Mouse (Mus musculus) lung, adult 2 months (tissue): ENCODE data around the gene Mecp2. TPM values are rescaled to one million over a fixed set of nuclear protein-coding genes. Genes with fewer than 3 reads are reported as not detected.

Experiments used
- DNase-seq: peaks from one replicate; pipeline ENCODE4 v3.0.0; 2022
- H3K4me1 ChIP-seq: fragments of 200-500 bp; 2 replicates; pipeline ENCODE4 v1.6.1; 2011; ENCODE audit warnings: low read length; ENCODE audit not compliant: control insufficient read depth, insufficient read depth
- H3K4me3 ChIP-seq: fragments of 200-500 bp; replicated peaks from 2 replicates; pipeline ENCODE3; 2011; ENCODE audit warnings: low read depth, mild to moderate bottlenecking, control low read depth, low read length; ENCODE audit errors: extremely low read depth
- CTCF ChIP-seq: fragments of 200-500 bp; IDR thresholded peaks from 2 replicates; pipeline ENCODE4 v1.5.1; 2011; ENCODE audit warnings: mild to moderate bottlenecking, low read length, control low read depth; ENCODE audit not compliant: insufficient read depth
- POLR2A ChIP-seq: fragments of 200-500 bp; IDR thresholded peaks from 2 replicates; pipeline ENCODE4 v1.6.1; 2011; ENCODE audit warnings: low read depth, mild to moderate bottlenecking, control low read depth, low read length, borderline replicate concordance; ENCODE audit errors: extremely low read depth
- WGBS: fragments of 180-500 bp; shearing (Covaris S2); methylation state at CpG from one replicate; pipeline ENCODE4 v1.1.7; 2018; 5-methylcytosine and 5-hydroxymethylcytosine counted together
- polyA plus RNA-seq: library from polyadenylated mRNA; depleted of rRNA; stranded (reverse); fragments of >200 nt; gene quantifications from 2 replicates; pipeline ENCODE4 v1.2.3, GENCODE M21; 2012

Mecp2 gene
- polyA plus RNA-seq, 1 experiment = 6.8 TPM

GRCm38 (mm10) chrX:74095130-74095529 lies 40.0 kb downstream of the Mecp2 start:
- no peak for TF ChIP-seq POLR2A
- TF ChIP-seq CTCF = no peak
- no peak overlapping the region for H3K4me3 ChIP-seq
- DNase-seq = no peak
- WGBS = 62% methylated on average over 1 of the region's 1 CpGs
- no peaks in the 10 kb centered on the region for H3K4me1 ChIP-seq

GRCm38 (mm10) chrX:74085601-74086038 lies 49.5 kb downstream of the Mecp2 start:
- DNase-seq = peak; percentile 92
- Histone ChIP-seq H3K4me3 (peak overlapping the region; percentile 98), H3K4me1 (peaks cover 6% of the 10 kb centered on the region)
- WGBS = 17% methylated on average over 27 of the region's 27 CpGs
- TF ChIP-seq POLR2A (no peak), CTCF (no peak)

- WGBS = 22% methylated on average over 52 of the region's 56 CpGs
- TF ChIP-seq CTCF (no peak), POLR2A (peak; percentile 66)
- peak; percentile 68 for DNase-seq
- peaks cover 6% of the 10 kb centered on the region for H3K4me1 ChIP-seq
- H3K4me3 ChIP-seq = peak overlapping the region; percentile 98
Measured at GRCm38 (mm10) chrX:74084946-74085498, 50.1 kb downstream of the Mecp2 start.

GRCm38 (mm10) chrX:74084276-74084837 lies 50.8 kb downstream of the Mecp2 start:
- TF ChIP-seq CTCF = no peak
- no peak for TF ChIP-seq POLR2A
- WGBS = 37% methylated on average over 17 of the region's 17 CpGs
- Histone ChIP-seq H3K4me3 (peak overlapping the region; percentile 98), H3K4me1 (peaks cover 6% of the 10 kb centered on the region)
- peak; percentile 9 for DNase-seq

GRCm38 (mm10) chrX:74070794-74071193 lies 64.4 kb downstream of the Mecp2 start:
- TF ChIP-seq POLR2A = no peak
- TF ChIP-seq CTCF = no peak
- Histone ChIP-seq H3K4me3 (no peak overlapping the region), H3K4me1 (no peaks in the 10 kb centered on the region)
- no peak for DNase-seq

GRCm38 (mm10) chrX:74067891-74068290 lies 67.3 kb downstream of the Mecp2 start:
- WGBS = 58% methylated on average over 9 of the region's 9 CpGs
- no peak for DNase-seq
- H3K4me3 ChIP-seq = no peak overlapping the region
- no peaks in the 10 kb centered on the region for H3K4me1 ChIP-seq
- TF ChIP-seq CTCF = no peak

GRCm38 (mm10) chrX:74045107-74045506 lies 90.1 kb downstream of the Mecp2 start:
- DNase-seq = no peak
- Histone ChIP-seq H3K4me3 (no peak overlapping the region), H3K4me1 (peaks cover 3% of the 10 kb centered on the region; the same call in 1 of the 2 replicates)
- 16% methylated on average over 1 of the region's 1 CpGs for WGBS
- TF ChIP-seq POLR2A (no peak), CTCF (no peak)

- TF ChIP-seq CTCF (no peak), POLR2A (no peak)
- Histone ChIP-seq H3K4me1 (peaks cover 4% of the 10 kb centered on the region; the same call in 1 of the 2 replicates), H3K4me3 (no peak overlapping the region)
- no peak for DNase-seq
- WGBS = 61% methylated on average over 5 of the region's 5 CpGs
Measured at GRCm38 (mm10) chrX:74037702-74038375, 97.3 kb downstream of the Mecp2 start.

- DNase-seq = no peak
- Histone ChIP-seq H3K4me3 (no peak overlapping the region), H3K4me1 (peaks cover 2% of the 10 kb centered on the region)
- WGBS = 50% methylated on average over 1 of the region's 1 CpGs
- no peak for TF ChIP-seq CTCF
- TF ChIP-seq POLR2A = no peak
Measured at GRCm38 (mm10) chrX:74030000-74030399, 105.2 kb downstream of the Mecp2 start.

GRCm38 (mm10) chrX:74023188-74024049 lies 111.7 kb downstream of the Mecp2 start, which contains the start of gene Irak1:
Gene Irak1, minus strand, starts transcription at chrX:74023918.
- peak; percentile 72 for DNase-seq

More at GRCm38 (mm10) chrX:74023188-74024049, 111.7 kb downstream of the Mecp2 start, which contains the start of gene Irak1:
- Histone ChIP-seq H3K4me3 (peak within 1 kb of the TSS; percentile 96), H3K4me1 (peaks cover 2% of the 10 kb centered on the region)
- TF ChIP-seq CTCF = peak; percentile 39
- 0 out of 2 replicates have a peak, but pooled peaks have one; percentile 3 for TF ChIP-seq POLR2A
- WGBS = 26% methylated on average over 70 of the region's 72 CpGs
